Mouse (Mus musculus): ENCODE data around the gene Snx15.

- TF ChIP-seq CTCF (IDR thresholded peaks at IDR 0.05; ENCODE audit: low read depth, low read length) (no peak), GATA2 (IDR thresholded peaks at IDR 0.05; ENCODE audit: borderline replicate concordance, low read depth, low read length) (no peak)
Measured at GRCm38 (mm10) chr19:6118677-6119185, 9.4 kb downstream of the Snx15 start.
